Mouse (Mus musculus): ENCODE results near the gene Gm609. TPM values are rescaled to one million over a fixed set of nuclear protein-coding genes. Genes with fewer than 3 reads are reported as not detected.
"Not testable (repeated sequence)": the region's sequence is repeated elsewhere in the genome, so short reads cannot be mapped to it uniquely, and the experiment has no call there.

The Gm609 gene
- not detected in 2 replicates for polyA plus RNA-seq (2012)

GRCm38 (mm10) chr16:45492927-45493326 lies at the start of gene Gm609:
Gene Gm609, minus strand, starts transcription at chr16:45492969.
- TF ChIP-seq GATA1 (IDR thresholded peaks at IDR 0.05; ENCODE audit: low read length), result no peak
- TF ChIP-seq TAL1 (IDR thresholded peaks at IDR 0.05; ENCODE audit: low read length), result no peak
- H3K4me1 ChIP-seq (ENCODE audit: control insufficient read depth), result no peaks in the 10 kb centered on the region
- no peaks in the 10 kb centered on the region for H3K27me3 ChIP-seq (ENCODE audit: control insufficient read depth)
- H3K4me3 ChIP-seq (replicated peaks), result no peak within 1 kb of the TSS
- H3K36me3 ChIP-seq (ENCODE audit: control insufficient read depth), result no peaks in the 10 kb centered on the region
- no peaks in the 10 kb centered on the region for H3K9me3 ChIP-seq (ENCODE audit: control insufficient read depth, low read length)

- H3K4me1 ChIP-seq (ENCODE audit: control insufficient read depth), result no peaks in the 10 kb centered on the region
- H3K9me3 ChIP-seq (ENCODE audit: control insufficient read depth, low read length), result no peaks in the 10 kb centered on the region
- no peaks in the 10 kb centered on the region for H3K27me3 ChIP-seq (ENCODE audit: control insufficient read depth)
- no peak for TF ChIP-seq GATA1 (IDR thresholded peaks at IDR 0.05; ENCODE audit: low read length)
- TF ChIP-seq TAL1 (IDR thresholded peaks at IDR 0.05; ENCODE audit: low read length), result no peak
- no peak overlapping the region for H3K4me3 ChIP-seq (replicated peaks)
- no peaks in the 10 kb centered on the region for H3K36me3 ChIP-seq (ENCODE audit: control insufficient read depth)
These were observed 49.3 kb upstream of the Gm609 start for GRCm38 (mm10) chr16:45542108-45542507.

- not testable (repeated sequence) for H3K27me3 ChIP-seq (ENCODE audit: control insufficient read depth); H3K4me3 ChIP-seq (replicated peaks); H3K4me1 ChIP-seq (ENCODE audit: control insufficient read depth)
These were observed 45.6 kb upstream of the Gm609 start for GRCm38 (mm10) chr16:45538342-45538741.

GRCm38 (mm10) chr16:45535009-45535408 lies 42.2 kb upstream of the Gm609 start, which contains the start of gene Slc9c1:
Gene Slc9c1, plus strand, starts transcription at chr16:45535309.
- Histone ChIP-seq H3K4me1 (ENCODE audit: control insufficient read depth) (no peaks in the 10 kb centered on the region), H3K27me3 (ENCODE audit: control insufficient read depth) (no peaks in the 10 kb centered on the region), H3K4me3 (replicated peaks) (no peak within 1 kb of the TSS), H3K9me3 (ENCODE audit: control insufficient read depth, low read length) (no peaks in the 10 kb centered on the region), H3K36me3 (ENCODE audit: control insufficient read depth) (no peaks in the 10 kb centered on the region)
- TF ChIP-seq TAL1 (IDR thresholded peaks at IDR 0.05; ENCODE audit: low read length), result no peak
- no peak for TF ChIP-seq GATA1 (IDR thresholded peaks at IDR 0.05; ENCODE audit: low read length)

More at GRCm38 (mm10) chr16:45538342-45538741, 45.6 kb upstream of the Gm609 start:
- not testable (repeated sequence) for H3K36me3 ChIP-seq (ENCODE audit: control insufficient read depth); H3K9me3 ChIP-seq (ENCODE audit: control insufficient read depth, low read length)

GRCm38 (mm10) chr16:45531950-45532349 lies 39.2 kb upstream of the Gm609 start, which contains the start of gene Gm17783:
Gene Gm17783, minus strand, starts transcription at chr16:45532050.
- Histone ChIP-seq H3K36me3 (ENCODE audit: control insufficient read depth) (no peaks in the 10 kb centered on the region), H3K9me3 (ENCODE audit: control insufficient read depth, low read length) (no peaks in the 10 kb centered on the region), H3K4me3 (replicated peaks) (no peak within 1 kb of the TSS), H3K4me1 (ENCODE audit: control insufficient read depth) (no peaks in the 10 kb centered on the region), H3K27me3 (ENCODE audit: control insufficient read depth) (no peaks in the 10 kb centered on the region)
- no peak for TF ChIP-seq GATA1 (IDR thresholded peaks at IDR 0.05; ENCODE audit: low read length)
- no peak for TF ChIP-seq TAL1 (IDR thresholded peaks at IDR 0.05; ENCODE audit: low read length)

- no peak overlapping the region for H3K4me3 ChIP-seq (replicated peaks)
- no peaks in the 10 kb centered on the region for H3K4me1 ChIP-seq (ENCODE audit: control insufficient read depth)
- no peaks in the 10 kb centered on the region for H3K27me3 ChIP-seq (ENCODE audit: control insufficient read depth)
- no peak for TF ChIP-seq GATA1 (IDR thresholded peaks at IDR 0.05; ENCODE audit: low read length)
- no peak for TF ChIP-seq TAL1 (IDR thresholded peaks at IDR 0.05; ENCODE audit: low read length)
- H3K36me3 ChIP-seq (ENCODE audit: control insufficient read depth), result no peaks in the 10 kb centered on the region
- H3K9me3 ChIP-seq (ENCODE audit: control insufficient read depth, low read length), result no peaks in the 10 kb centered on the region
These were observed 32.8 kb upstream of the Gm609 start for GRCm38 (mm10) chr16:45525551-45525950.

GRCm38 (mm10) chr16:45495326-45495725 lies 2.6 kb upstream of the Gm609 start:
- no peaks in the 10 kb centered on the region for H3K4me1 ChIP-seq (ENCODE audit: control insufficient read depth)

GRCm38 (mm10) chr16:45476991-45477390 lies 15.8 kb downstream of the Gm609 start:
- Histone ChIP-seq H3K4me1 (ENCODE audit: control insufficient read depth) (no peaks in the 10 kb centered on the region), H3K36me3 (ENCODE audit: control insufficient read depth) (no peaks in the 10 kb centered on the region), H3K4me3 (replicated peaks) (no peak overlapping the region), H3K9me3 (ENCODE audit: control insufficient read depth, low read length) (no peaks in the 10 kb centered on the region), H3K27me3 (ENCODE audit: control insufficient read depth) (no peaks in the 10 kb centered on the region)
- TF ChIP-seq GATA1 (IDR thresholded peaks at IDR 0.05; ENCODE audit: low read length), result no peak
- TF ChIP-seq TAL1 (IDR thresholded peaks at IDR 0.05; ENCODE audit: low read length), result no peak

More at GRCm38 (mm10) chr16:45495326-45495725, 2.6 kb upstream of the Gm609 start:
- TF ChIP-seq TAL1 (IDR thresholded peaks at IDR 0.05; ENCODE audit: low read length) (no peak), GATA1 (IDR thresholded peaks at IDR 0.05; ENCODE audit: low read length) (no peak)
- Histone ChIP-seq H3K27me3 (ENCODE audit: control insufficient read depth) (no peaks in the 10 kb centered on the region), H3K4me3 (replicated peaks) (no peak overlapping the region), H3K9me3 (ENCODE audit: control insufficient read depth, low read length) (no peaks in the 10 kb centered on the region), H3K36me3 (ENCODE audit: control insufficient read depth) (no peaks in the 10 kb centered on the region)

- H3K36me3 ChIP-seq (ENCODE audit: control insufficient read depth); H3K27me3 ChIP-seq (ENCODE audit: control insufficient read depth); H3K4me3 ChIP-seq (replicated peaks); H3K9me3 ChIP-seq (ENCODE audit: control insufficient read depth, low read length); H3K4me1 ChIP-seq (ENCODE audit: control insufficient read depth): not testable (repeated sequence)
These were observed 20.9 kb downstream of the Gm609 start for GRCm38 (mm10) chr16:45471836-45472235.

- H3K4me1 ChIP-seq (ENCODE audit: control insufficient read depth), result no peaks in the 10 kb centered on the region
- no peak overlapping the region for H3K4me3 ChIP-seq (replicated peaks)
- no peaks in the 10 kb centered on the region for H3K27me3 ChIP-seq (ENCODE audit: control insufficient read depth)
- TF ChIP-seq TAL1 (IDR thresholded peaks at IDR 0.05; ENCODE audit: low read length), result no peak
- no peak for TF ChIP-seq GATA1 (IDR thresholded peaks at IDR 0.05; ENCODE audit: low read length)
- no peaks in the 10 kb centered on the region for H3K36me3 ChIP-seq (ENCODE audit: control insufficient read depth)
- H3K9me3 ChIP-seq (ENCODE audit: control insufficient read depth, low read length), result no peaks in the 10 kb centered on the region
These were observed 38.0 kb downstream of the Gm609 start for GRCm38 (mm10) chr16:45454762-45455161.
